Mouse (Mus musculus): ENCODE measurements around the gene Cnrip1.

The Cnrip1 gene

DNA sequence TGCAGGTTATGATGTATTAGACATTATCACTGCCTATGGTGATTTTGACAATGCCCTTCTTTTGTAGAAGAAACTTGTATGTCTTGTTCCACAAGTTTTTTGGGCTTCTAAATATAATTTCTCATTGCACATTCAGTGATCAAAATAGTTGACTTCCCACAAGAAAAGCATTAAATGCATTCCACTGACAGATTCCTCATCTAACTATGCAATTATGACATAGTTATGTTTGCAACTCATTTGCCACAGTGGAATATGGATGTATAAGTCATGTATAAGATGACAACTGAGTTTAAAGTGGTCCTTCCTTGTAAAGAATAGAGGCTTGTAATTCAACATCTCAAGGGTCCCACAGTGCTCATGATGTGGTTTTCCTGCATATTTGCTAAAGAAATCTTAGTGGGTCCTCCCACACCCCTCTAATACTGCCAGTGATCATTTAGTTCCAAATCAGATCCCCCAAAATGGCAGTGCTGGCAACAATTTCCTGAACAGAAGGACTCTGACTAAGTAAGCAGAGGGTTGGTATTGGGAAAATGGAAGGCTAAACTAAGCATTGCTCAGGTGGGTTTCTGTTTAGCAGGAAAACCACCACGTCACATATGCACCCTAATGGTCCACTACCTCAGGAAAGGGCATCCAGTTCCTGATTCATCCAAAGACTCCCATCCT, 61.2 kb downstream of the Cnrip1 start:
- no peak for DNase-seq

DNA sequence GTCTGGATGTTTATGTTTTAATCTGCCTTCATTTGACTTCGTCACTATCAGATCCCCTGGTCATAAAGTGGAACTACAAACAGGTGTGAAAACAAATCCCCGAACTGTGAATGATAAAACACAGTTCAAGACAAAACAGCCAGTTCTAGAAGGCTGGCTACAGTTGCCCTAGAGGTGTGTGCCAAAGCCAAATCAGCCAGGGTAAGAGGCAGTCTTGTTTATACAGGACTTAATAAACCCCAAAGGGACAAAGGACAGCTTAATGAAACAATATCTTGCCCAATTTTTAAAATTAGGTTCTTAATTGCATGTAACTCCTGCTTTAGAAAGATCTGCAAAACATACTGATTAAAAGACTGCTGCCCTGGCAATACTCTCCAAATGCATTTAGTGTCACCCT, 75.0 kb downstream of the Cnrip1 start:
- DNase-seq, result no peak

All from kidney, postnatal 4 days (tissue).